Mouse (Mus musculus): Measurements from ENCODE around the gene Epha1. TPM values are rescaled to one million over a fixed set of nuclear protein-coding genes. Genes with fewer than 3 reads are reported as not detected.
A peak's percentile ranks its signal among the peaks of the same experiment; 100 is the strongest.

Gene Epha1
- total and polyA plus RNA-seq, 2 experiments from 2014 or later, result 0.33 TPM; not detected in 1

DNA sequence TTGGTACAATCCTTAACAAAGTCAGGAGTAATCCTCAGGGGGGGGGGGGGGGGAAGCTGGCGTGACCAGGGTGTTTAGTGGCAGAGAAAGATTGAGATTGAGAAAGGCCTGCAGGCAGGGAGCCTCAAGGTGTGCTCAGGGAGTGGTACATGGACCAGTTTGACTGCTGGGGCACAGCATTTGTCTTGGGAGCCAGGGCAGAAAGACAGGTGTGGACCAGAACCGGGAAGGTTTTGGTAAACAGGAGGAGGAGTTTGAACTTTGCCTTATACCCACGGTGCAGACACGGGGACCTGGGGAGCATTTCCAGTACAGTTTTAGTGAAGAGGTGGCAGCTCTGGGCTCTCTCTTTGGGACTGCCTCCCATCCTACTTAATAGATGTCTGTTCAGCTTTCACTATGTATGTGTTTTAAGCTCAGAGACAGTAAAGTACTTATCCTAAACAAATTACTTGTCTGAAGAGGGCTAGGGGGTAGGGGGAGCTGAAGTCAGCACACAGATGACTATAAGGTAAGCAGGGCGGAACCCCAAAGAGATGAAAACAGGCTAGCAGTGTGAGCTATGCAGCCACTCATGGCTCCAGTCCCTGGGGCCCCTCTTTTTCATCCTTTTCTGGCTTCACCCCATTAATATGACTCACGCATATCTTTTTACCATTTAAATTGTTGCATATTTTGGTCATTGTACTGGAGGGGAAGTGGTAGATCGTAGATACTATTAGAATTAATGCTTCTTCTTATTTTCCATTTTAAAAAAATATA, 782 bp upstream of the Epha1 start:
- TF ChIP-seq EP300 (IDR thresholded peaks at IDR 0.05; ENCODE audit: low read depth) (no peak), CTCF (IDR thresholded peaks at IDR 0.05; ENCODE audit: low read depth) (no peak)
- Histone ChIP-seq H3K27me3 (ENCODE audit: control insufficient read depth, insufficient read depth, low read length) (no peaks in the 10 kb centered on the region), H3K36me3 (replicated peaks; ENCODE audit: control insufficient read depth, insufficient read depth, low read length) (no peaks in the 10 kb centered on the region), H3K27ac (ENCODE audit: low read depth) (no peak overlapping the region), H3K9ac (replicated peaks; ENCODE audit: low read depth, low read length) (peak overlapping the region; percentile 46), H3K4me3 (ENCODE audit: low read depth, low read length) (peak overlapping the region; percentile 45), H3K4me2 (ENCODE audit: low read depth, low read length) (peak overlapping the region; percentile 91), H3K9me3 (replicated peaks; ENCODE audit: control insufficient read depth, low read length) (no peaks in the 10 kb centered on the region), H3K4me1 (ENCODE audit: control insufficient read depth, insufficient read depth) (peaks cover 29% of the 10 kb centered on the region)
- DNase-seq (ENCODE audit: low spot score) (no peak), ATAC-seq (ENCODE audit: insufficient read depth, low read depth) (no peak)
- 36% methylated on average over 7 of the region's 7 CpGs for WGBS

GRCm38 (mm10) chr6:42372421-42372815, 650 bp downstream of the Epha1 start:
- ATAC-seq (ENCODE audit: insufficient read depth, low read depth) (no peak), DNase-seq (ENCODE audit: low spot score) (no peak)
- Histone ChIP-seq H3K4me1 (ENCODE audit: control insufficient read depth, insufficient read depth) (peaks cover 29% of the 10 kb centered on the region), H3K4me2 (ENCODE audit: low read depth, low read length) (peak overlapping the region; percentile 91; the same call in 1 of the 2 replicates), H3K4me3 (ENCODE audit: low read depth, low read length) (no peak overlapping the region), H3K36me3 (replicated peaks; ENCODE audit: control insufficient read depth, insufficient read depth, low read length) (no peaks in the 10 kb centered on the region), H3K9ac (replicated peaks; ENCODE audit: low read depth, low read length) (no peak overlapping the region), H3K9me3 (replicated peaks; ENCODE audit: control insufficient read depth, low read length) (no peaks in the 10 kb centered on the region), H3K27ac (ENCODE audit: low read depth) (no peak overlapping the region; the same call in 1 of the 2 replicates), H3K27me3 (ENCODE audit: control insufficient read depth, insufficient read depth, low read length) (no peaks in the 10 kb centered on the region)
- 53% methylated on average over 9 of the region's 9 CpGs for WGBS
- TF ChIP-seq EP300 (IDR thresholded peaks at IDR 0.05; ENCODE audit: low read depth), result no peak
- TF ChIP-seq CTCF (IDR thresholded peaks at IDR 0.05; ENCODE audit: low read depth), result no peak

- no peak for ATAC-seq (ENCODE audit: insufficient read depth, low read depth)
- H3K4me2 ChIP-seq (ENCODE audit: low read depth, low read length), result no peak overlapping the region
- no peaks in the 10 kb centered on the region for H3K27me3 ChIP-seq (ENCODE audit: control insufficient read depth, insufficient read depth, low read length)
- no peaks in the 10 kb centered on the region for H3K9me3 ChIP-seq (replicated peaks; ENCODE audit: control insufficient read depth, low read length)
- 26% methylated on average over 3 of the region's 3 CpGs for WGBS
- H3K4me1 ChIP-seq (ENCODE audit: control insufficient read depth, insufficient read depth), result peaks cover 29% of the 10 kb centered on the region
- H3K36me3 ChIP-seq (replicated peaks; ENCODE audit: control insufficient read depth, insufficient read depth, low read length), result no peaks in the 10 kb centered on the region
- no peak overlapping the region for H3K9ac ChIP-seq (replicated peaks; ENCODE audit: low read depth, low read length)
- no peak overlapping the region for H3K4me3 ChIP-seq (ENCODE audit: low read depth, low read length)
- H3K27ac ChIP-seq (ENCODE audit: low read depth), result no peak overlapping the region; the same call in 1 of the 2 replicates
- no peak for DNase-seq (ENCODE audit: low spot score)
- no peak for TF ChIP-seq EP300 (IDR thresholded peaks at IDR 0.05; ENCODE audit: low read depth)
- TF ChIP-seq CTCF (IDR thresholded peaks at IDR 0.05; ENCODE audit: low read depth), result no peak
These were observed 1.1 kb downstream of the Epha1 start for GRCm38 (mm10) chr6:42372001-42372400.

- no peak for TF ChIP-seq EP300 (IDR thresholded peaks at IDR 0.05; ENCODE audit: low read depth)
- TF ChIP-seq CTCF (IDR thresholded peaks at IDR 0.05; ENCODE audit: low read depth), result no peak
- Histone ChIP-seq H3K27me3 (ENCODE audit: control insufficient read depth, insufficient read depth, low read length) (no peaks in the 10 kb centered on the region), H3K4me3 (ENCODE audit: low read depth, low read length) (no peak overlapping the region), H3K9ac (replicated peaks; ENCODE audit: low read depth, low read length) (no peak overlapping the region), H3K36me3 (replicated peaks; ENCODE audit: control insufficient read depth, insufficient read depth, low read length) (no peaks in the 10 kb centered on the region), H3K27ac (ENCODE audit: low read depth) (no peak overlapping the region), H3K4me2 (ENCODE audit: low read depth, low read length) (no peak overlapping the region), H3K4me1 (ENCODE audit: control insufficient read depth, insufficient read depth) (peaks cover 22% of the 10 kb centered on the region), H3K9me3 (replicated peaks; ENCODE audit: control insufficient read depth, low read length) (no peaks in the 10 kb centered on the region)
- DNase-seq (ENCODE audit: low spot score), result no peak
- WGBS, result 67% methylated on average over 4 of the region's 4 CpGs
- 0 out of 2 replicates have a peak, but pooled peaks have one; percentile 10 for ATAC-seq (ENCODE audit: insufficient read depth, low read depth)
These were observed 2.3 kb downstream of the Epha1 start for GRCm38 (mm10) chr6:42370630-42371363.

- ATAC-seq (ENCODE audit: insufficient read depth, low read depth), result peak; percentile 50
- Histone ChIP-seq H3K27me3 (ENCODE audit: control insufficient read depth, insufficient read depth, low read length) (no peaks in the 10 kb centered on the region), H3K36me3 (replicated peaks; ENCODE audit: control insufficient read depth, insufficient read depth, low read length) (no peaks in the 10 kb centered on the region), H3K9me3 (replicated peaks; ENCODE audit: control insufficient read depth, low read length) (no peaks in the 10 kb centered on the region), H3K9ac (replicated peaks; ENCODE audit: low read depth, low read length) (no peak overlapping the region), H3K4me2 (ENCODE audit: low read depth, low read length) (no peak overlapping the region), H3K4me1 (ENCODE audit: control insufficient read depth, insufficient read depth) (peaks cover 13% of the 10 kb centered on the region), H3K27ac (ENCODE audit: low read depth) (no peak overlapping the region), H3K4me3 (ENCODE audit: low read depth, low read length) (no peak overlapping the region)
- no peak for TF ChIP-seq CTCF (IDR thresholded peaks at IDR 0.05; ENCODE audit: low read depth)
- peak; percentile 27; the same call in 1 of the 2 replicates for TF ChIP-seq EP300 (IDR thresholded peaks at IDR 0.05; ENCODE audit: low read depth)
- peak; percentile 50 for DNase-seq (ENCODE audit: low spot score)
- WGBS, result 16% methylated on average over 3 of the region's 3 CpGs
These were observed 3.2 kb downstream of the Epha1 start for GRCm38 (mm10) chr6:42369870-42370269.
